Mouse (Mus musculus): ENCODE results near the gene Gm20422. TPM values are rescaled to one million over a fixed set of nuclear protein-coding genes. Genes with fewer than 3 reads are reported as not detected.

The Gm20422 gene
- not detected in 2 replicates for polyA plus RNA-seq (2012; ENCODE audit: insufficient read depth, insufficient read length, missing spikeins)

- Histone ChIP-seq H3K27ac (replicated peaks; ENCODE audit: low read depth, low read length) (peak within 1 kb of the TSS; percentile 98), H3K4me1 (ENCODE audit: control insufficient read depth, insufficient read depth, insufficient read length, low read length) (no peaks in the 10 kb centered on the region)
These were observed at the start of gene Gm20422 for GRCm38 (mm10) chr8:69774503-69775148. Gene Gm20422, minus strand, starts transcription at chr8:69774886.

GRCm38 (mm10) chr8:69822386-69823191 is 47.9 kb upstream of the Gm20422 start, which contains the start of gene Lpar2:
Gene Lpar2, plus strand, starts transcription at chr8:69822429.
- H3K4me1 ChIP-seq (ENCODE audit: control insufficient read depth, insufficient read depth, insufficient read length, low read length) = peaks cover 2% of the 10 kb centered on the region; the same call in 1 of the 2 replicates
- no peak within 1 kb of the TSS for H3K27ac ChIP-seq (replicated peaks; ENCODE audit: low read depth, low read length)
- H3K4me3 ChIP-seq (ENCODE audit: insufficient read depth, low read depth, low read length) = peak within 1 kb of the TSS; percentile 46

More at GRCm38 (mm10) chr8:69774503-69775148, at the start of gene Gm20422:
- peak within 1 kb of the TSS; percentile 96 for H3K4me3 ChIP-seq (ENCODE audit: insufficient read depth, low read depth, low read length)

- H3K27ac ChIP-seq (replicated peaks; ENCODE audit: low read depth, low read length) = no peak overlapping the region
- H3K4me3 ChIP-seq (ENCODE audit: insufficient read depth, low read depth, low read length) = peak overlapping the region; percentile 14
- H3K4me1 ChIP-seq (ENCODE audit: control insufficient read depth, insufficient read depth, insufficient read length, low read length) = peaks cover 2% of the 10 kb centered on the region; the same call in 1 of the 2 replicates
These were observed 47.3 kb upstream of the Gm20422 start for GRCm38 (mm10) chr8:69821971-69822385.

GRCm38 (mm10) chr8:69820466-69820865 is 45.8 kb upstream of the Gm20422 start:
- Histone ChIP-seq H3K27ac (replicated peaks; ENCODE audit: low read depth, low read length) (no peak overlapping the region), H3K4me1 (ENCODE audit: control insufficient read depth, insufficient read depth, insufficient read length, low read length) (peaks cover 5% of the 10 kb centered on the region; the same call in 1 of the 2 replicates), H3K4me3 (ENCODE audit: insufficient read depth, low read depth, low read length) (no peak overlapping the region)

- no peak overlapping the region for H3K4me3 ChIP-seq (ENCODE audit: insufficient read depth, low read depth, low read length)
- no peak overlapping the region for H3K27ac ChIP-seq (replicated peaks; ENCODE audit: low read depth, low read length)
- H3K4me1 ChIP-seq (ENCODE audit: control insufficient read depth, insufficient read depth, insufficient read length, low read length) = 0 out of 2 replicates have a peak, but pooled peaks cover 3% of the 10 kb centered on the region
These were observed 40.7 kb upstream of the Gm20422 start for GRCm38 (mm10) chr8:69815396-69815795.

GRCm38 (mm10) chr8:69814881-69815280 is 40.2 kb upstream of the Gm20422 start:
- H3K4me1 ChIP-seq (ENCODE audit: control insufficient read depth, insufficient read depth, insufficient read length, low read length) = 0 out of 2 replicates have a peak, but pooled peaks cover 3% of the 10 kb centered on the region
- H3K27ac ChIP-seq (replicated peaks; ENCODE audit: low read depth, low read length) = no peak overlapping the region
- H3K4me3 ChIP-seq (ENCODE audit: insufficient read depth, low read depth, low read length) = no peak overlapping the region

GRCm38 (mm10) chr8:69809820-69810219 is 35.1 kb upstream of the Gm20422 start:
- Histone ChIP-seq H3K27ac (replicated peaks; ENCODE audit: low read depth, low read length) (no peak overlapping the region), H3K4me3 (ENCODE audit: insufficient read depth, low read depth, low read length) (0 out of 2 replicates have a peak overlapping the region, but pooled peaks have one; percentile 12), H3K4me1 (ENCODE audit: control insufficient read depth, insufficient read depth, insufficient read length, low read length) (no peaks in the 10 kb centered on the region)

GRCm38 (mm10) chr8:69808864-69809403 is 34.2 kb upstream of the Gm20422 start:
- Histone ChIP-seq H3K4me1 (ENCODE audit: control insufficient read depth, insufficient read depth, insufficient read length, low read length) (no peaks in the 10 kb centered on the region), H3K4me3 (ENCODE audit: insufficient read depth, low read depth, low read length) (peak overlapping the region; percentile 71), H3K27ac (replicated peaks; ENCODE audit: low read depth, low read length) (no peak overlapping the region)

- Histone ChIP-seq H3K4me1 (ENCODE audit: control insufficient read depth, insufficient read depth, insufficient read length, low read length) (no peaks in the 10 kb centered on the region), H3K27ac (replicated peaks; ENCODE audit: low read depth, low read length) (0 out of 2 replicates have a peak within 1 kb of the TSS, but pooled peaks have one; percentile 33)
These were observed 33.6 kb upstream of the Gm20422 start, which contains the start of gene Gmip for GRCm38 (mm10) chr8:69808094-69808863. Gene Gmip, plus strand, starts transcription at chr8:69808679.

GRCm38 (mm10) chr8:69807236-69807635 is 32.5 kb upstream of the Gm20422 start:
- Histone ChIP-seq H3K27ac (replicated peaks; ENCODE audit: low read depth, low read length) (no peak overlapping the region), H3K4me3 (ENCODE audit: insufficient read depth, low read depth, low read length) (no peak overlapping the region), H3K4me1 (ENCODE audit: control insufficient read depth, insufficient read depth, insufficient read length, low read length) (no peaks in the 10 kb centered on the region)

More at GRCm38 (mm10) chr8:69808094-69808863, 33.6 kb upstream of the Gm20422 start, which contains the start of gene Gmip:
- H3K4me3 ChIP-seq (ENCODE audit: insufficient read depth, low read depth, low read length) = peak within 1 kb of the TSS; percentile 71

GRCm38 (mm10) chr8:69805491-69805890 is 30.8 kb upstream of the Gm20422 start:
- Histone ChIP-seq H3K4me1 (ENCODE audit: control insufficient read depth, insufficient read depth, insufficient read length, low read length) (no peaks in the 10 kb centered on the region), H3K27ac (replicated peaks; ENCODE audit: low read depth, low read length) (no peak overlapping the region), H3K4me3 (ENCODE audit: insufficient read depth, low read depth, low read length) (no peak overlapping the region)

GRCm38 (mm10) chr8:69805086-69805485 is 30.4 kb upstream of the Gm20422 start:
- no peak overlapping the region for H3K4me3 ChIP-seq (ENCODE audit: insufficient read depth, low read depth, low read length)
- no peaks in the 10 kb centered on the region for H3K4me1 ChIP-seq (ENCODE audit: control insufficient read depth, insufficient read depth, insufficient read length, low read length)
- H3K27ac ChIP-seq (replicated peaks; ENCODE audit: low read depth, low read length) = no peak overlapping the region

- Histone ChIP-seq H3K4me3 (ENCODE audit: insufficient read depth, low read depth, low read length) (no peak overlapping the region), H3K4me1 (ENCODE audit: control insufficient read depth, insufficient read depth, insufficient read length, low read length) (no peaks in the 10 kb centered on the region), H3K27ac (replicated peaks; ENCODE audit: low read depth, low read length) (no peak overlapping the region)
These were observed 29.9 kb upstream of the Gm20422 start for GRCm38 (mm10) chr8:69804537-69804936.

- no peak overlapping the region for H3K27ac ChIP-seq (replicated peaks; ENCODE audit: low read depth, low read length)
- no peak overlapping the region for H3K4me3 ChIP-seq (ENCODE audit: insufficient read depth, low read depth, low read length)
- H3K4me1 ChIP-seq (ENCODE audit: control insufficient read depth, insufficient read depth, insufficient read length, low read length) = no peaks in the 10 kb centered on the region
These were observed 28.7 kb upstream of the Gm20422 start for GRCm38 (mm10) chr8:69803366-69803765.

All from brown adipose tissue, adult 24 weeks (tissue).